Mouse (Mus musculus) mouse embryonic stem cell (cell line): ENCODE data around the gene Lrrtm4.

Source experiments
- in situ Hi-C, 2 experiments: fragments of 300-500 bp; cut with MboI; formaldehyde crosslinking; loops; 1 replicate in 1 of 2; 3 replicates in 1 of 2; pipeline ENCODE4 v1.14.3; 2019 to 2020; ENCODE audit warnings: low sequenced_read_pairs in 2 of 2, low pct_unique_long_range_greater_than_20kb in 1 of 2, mixed read lengths in 1 of 2; ENCODE audit not compliant: unreplicated experiment in 1 of 2

Lrrtm4 gene

DNA sequence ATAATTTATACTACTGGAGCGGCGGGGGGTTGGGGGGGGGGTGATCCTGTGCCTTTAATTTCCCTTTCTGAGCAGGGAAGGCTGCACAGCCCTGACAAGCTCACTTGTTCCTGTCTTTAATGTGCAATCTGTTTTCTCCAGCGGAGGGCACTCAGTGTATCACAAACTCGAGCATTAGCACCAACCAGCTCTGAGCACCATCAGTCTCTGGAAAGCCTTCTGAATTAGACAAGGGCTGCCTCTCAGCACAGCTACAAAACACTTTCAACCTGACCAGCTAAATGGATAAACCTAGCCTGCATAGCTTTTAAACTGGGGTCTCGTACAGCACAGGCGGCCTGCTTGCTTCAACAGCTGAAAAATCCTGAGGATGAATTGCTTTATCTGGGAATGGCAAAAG is at the start of gene Lrrtm4:
TSS of gene Lrrtm4 (plus strand) at position 113 of the 400 bp plus-strand sequence.
- in situ Hi-C loops = no loop called here

DNA sequence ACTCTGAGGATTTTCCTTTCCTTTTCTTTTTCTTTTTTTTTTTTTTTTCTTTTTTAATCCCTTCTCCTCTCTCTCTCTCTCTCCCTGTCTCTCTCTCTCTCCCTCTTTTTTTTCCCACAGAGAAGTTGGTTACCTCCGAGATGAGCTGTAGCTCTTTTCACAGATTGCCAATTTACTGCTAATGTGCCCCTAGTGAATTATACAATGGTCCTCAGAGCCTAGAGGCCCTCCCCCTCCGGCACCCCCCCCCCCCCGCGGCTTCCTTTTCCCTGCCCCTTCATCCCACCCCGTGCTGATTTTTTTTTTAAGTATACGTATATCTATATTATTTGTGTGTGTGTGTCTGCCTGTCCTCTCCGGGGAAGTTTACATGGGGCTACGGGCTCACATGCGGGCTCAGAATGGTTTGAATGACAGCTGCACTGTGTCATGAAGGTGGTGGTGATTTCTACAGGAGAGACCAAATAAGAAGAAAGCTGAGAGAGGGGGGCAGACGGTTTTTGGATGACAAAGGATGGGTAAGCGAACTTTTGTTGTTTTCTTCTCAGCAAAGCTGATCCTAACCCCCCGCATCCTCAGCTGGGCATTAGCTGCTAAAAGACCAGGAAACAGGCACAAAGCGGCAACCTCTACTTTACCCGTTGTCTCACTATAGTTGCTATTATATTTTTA is 648 bp downstream of the Lrrtm4 start:
- in situ Hi-C loops = no loop called here

DNA sequence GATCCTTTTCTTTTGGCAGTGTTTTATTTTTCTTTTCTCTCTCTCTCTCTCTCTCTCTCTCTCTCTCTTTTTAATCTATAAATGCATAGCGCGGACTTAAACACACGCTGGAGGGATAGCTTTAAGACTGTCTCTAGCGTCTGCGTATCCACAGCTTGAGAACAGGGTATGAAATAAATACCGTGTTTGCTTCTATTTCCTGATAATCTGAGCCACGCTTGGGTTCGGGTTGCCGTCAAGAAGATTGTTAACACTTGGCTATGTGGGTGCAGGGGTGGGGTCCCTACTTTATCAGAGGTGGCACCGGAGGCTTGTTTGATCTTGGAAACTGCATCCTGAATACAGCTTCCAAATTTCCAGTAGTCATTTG is 1.2 kb downstream of the Lrrtm4 start:
- in situ Hi-C loops = no loop called here

DNA sequence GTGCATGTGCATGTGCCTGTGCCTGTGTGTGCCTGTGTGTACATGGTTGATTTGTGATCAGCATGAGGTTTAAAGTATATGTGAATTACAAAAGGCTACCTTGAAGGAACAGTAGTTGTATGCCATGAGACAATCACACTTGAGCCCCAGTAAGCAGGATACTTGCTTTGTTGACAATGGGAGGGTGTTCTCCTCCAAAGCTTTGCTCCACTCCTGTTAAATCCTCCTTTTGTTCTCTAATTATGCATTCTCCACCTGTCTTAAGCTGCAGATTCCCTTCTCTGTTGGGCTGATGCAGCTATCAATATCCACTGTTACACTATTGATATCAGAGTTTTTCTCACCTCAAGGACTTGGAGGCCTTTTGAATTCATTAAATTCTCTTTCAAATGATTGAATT is 38.2 kb downstream of the Lrrtm4 start:
- in situ Hi-C loops = no loop called here

DNA sequence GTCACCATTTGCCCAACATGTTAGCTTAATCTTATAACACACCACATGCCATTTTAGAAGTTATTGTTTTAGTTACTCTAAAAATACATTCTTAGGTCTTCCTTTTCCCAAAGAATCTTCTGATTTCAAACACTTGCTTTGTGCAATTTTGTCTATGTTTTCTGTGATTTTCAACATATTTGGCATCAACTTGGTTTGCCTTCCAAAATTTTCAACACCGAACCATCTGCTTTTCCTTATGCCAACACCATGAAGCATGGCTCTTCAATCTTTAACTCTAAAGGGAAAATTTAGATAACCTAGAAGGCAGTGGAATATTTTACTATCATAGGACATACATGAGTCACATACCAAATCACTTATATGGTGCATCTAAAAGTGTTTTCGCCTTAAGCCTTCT is 59.3 kb downstream of the Lrrtm4 start:
- in situ Hi-C loops = no loop called here

DNA sequence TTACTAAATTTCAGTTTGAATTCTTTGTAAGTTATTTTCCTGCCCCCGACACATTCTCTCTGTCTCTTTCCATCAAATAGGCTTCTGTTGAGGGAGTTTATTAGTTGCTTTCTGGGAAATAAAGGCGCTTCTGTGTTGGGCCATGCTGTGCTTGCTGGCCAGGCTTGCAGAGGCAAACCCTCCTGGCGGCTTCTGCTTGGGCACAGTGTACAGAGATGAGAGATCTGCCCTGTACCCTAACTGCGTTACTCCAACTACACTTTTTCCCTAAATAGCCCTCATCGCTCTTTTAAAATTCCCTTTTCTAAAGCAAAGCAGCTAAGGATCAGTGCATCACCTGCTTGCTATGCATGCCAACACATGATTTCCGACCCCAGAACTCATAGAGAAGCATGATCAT is 60.6 kb downstream of the Lrrtm4 start:
- in situ Hi-C loops = no loop called here

DNA sequence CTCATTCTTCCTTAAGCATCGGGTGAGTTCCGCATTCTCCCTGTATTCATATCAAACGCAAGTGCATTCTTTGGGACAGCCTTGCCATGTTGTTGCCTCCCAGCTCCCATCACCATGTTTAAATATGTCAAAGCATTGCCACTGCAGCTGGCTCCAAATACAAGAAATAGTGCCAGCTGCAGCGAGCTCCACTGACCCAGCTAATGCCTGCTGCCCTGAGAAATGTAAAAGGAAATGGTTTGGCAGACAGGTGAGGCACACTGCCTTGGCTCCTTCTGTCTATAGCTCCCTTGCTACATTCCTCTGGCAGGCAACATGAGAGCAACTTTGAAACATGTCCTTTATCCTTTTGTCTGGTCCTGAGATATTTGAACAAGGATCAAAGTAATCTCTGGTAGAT is 76.2 kb downstream of the Lrrtm4 start:
- in situ Hi-C loops = no loop called here

DNA sequence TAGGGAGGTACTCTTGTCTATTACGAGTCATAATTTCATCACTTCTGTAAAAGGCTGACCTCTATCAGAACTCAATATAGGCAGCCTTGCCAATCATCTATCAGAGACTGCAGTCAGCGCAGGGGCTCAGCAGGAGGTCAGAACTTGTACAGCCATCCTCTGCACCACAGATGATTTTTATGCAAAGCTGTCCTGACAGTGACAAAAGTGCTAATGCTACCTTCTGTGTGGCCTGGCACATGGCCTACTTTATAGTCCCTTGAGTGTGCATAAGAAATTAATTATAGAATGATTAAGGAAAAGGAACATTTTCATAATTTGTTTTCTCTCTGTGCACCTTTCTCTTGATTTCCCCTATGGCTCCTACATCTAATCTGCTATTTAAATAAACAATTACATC is 86.7 kb downstream of the Lrrtm4 start:
- in situ Hi-C loops = no loop called here

DNA sequence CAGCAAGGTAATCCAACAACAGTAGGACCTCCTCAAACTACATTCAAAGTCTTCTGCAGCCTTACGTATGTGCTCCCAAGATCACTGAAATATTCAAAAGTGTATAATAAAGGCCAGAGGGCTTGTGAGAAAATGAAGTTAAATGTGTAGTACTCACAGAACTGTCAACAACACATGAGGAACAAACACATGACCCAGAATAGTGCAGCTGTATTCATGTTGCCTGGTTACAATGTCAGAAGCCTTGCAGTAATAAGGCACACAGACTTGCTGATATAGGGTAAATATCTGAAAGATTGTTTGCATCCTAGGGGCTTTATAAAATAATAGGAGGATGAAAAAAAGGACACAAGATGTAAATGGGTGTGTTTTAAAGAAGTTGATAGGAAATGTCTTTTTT is 87.2 kb downstream of the Lrrtm4 start:
- in situ Hi-C loops = no loop called here

DNA sequence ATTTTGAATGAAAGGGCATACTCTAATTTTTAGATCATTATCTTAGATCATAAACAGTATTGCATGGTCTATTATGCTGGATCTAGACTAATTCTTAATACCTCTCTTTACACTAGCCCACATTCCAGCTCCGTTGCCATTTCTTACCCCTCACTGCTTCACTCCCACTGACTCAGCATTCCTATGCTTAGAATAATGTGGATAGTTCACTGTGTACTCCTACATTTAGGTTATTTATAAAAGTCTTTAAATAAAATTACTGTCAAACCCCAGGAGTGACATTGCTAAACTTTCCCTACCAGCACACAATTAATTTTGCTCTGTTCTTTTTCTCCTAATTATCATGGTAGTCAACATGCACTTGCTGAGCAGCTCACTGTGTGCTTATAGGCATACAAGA is 107.7 kb downstream of the Lrrtm4 start:
- in situ Hi-C loops = no loop called here

DNA sequence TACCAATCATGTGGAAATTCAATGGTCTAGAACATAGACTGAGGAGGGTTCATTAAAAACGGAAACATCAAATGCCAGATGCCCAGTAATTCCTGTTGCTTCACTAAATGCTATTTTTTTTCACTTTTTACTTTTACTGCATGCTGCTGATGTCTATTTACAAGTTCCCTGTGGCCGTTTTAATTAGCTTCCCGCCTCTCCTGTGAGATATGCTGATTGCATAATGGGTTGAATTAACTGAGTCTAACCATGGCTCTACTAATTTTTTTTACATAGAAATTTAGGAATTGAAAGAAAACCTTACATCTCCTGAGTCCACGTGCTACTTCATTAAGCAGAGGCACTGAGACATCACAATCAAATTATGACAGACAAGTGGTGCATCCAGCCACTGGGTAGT is 143.9 kb downstream of the Lrrtm4 start:
- in situ Hi-C loops = no loop called here

DNA sequence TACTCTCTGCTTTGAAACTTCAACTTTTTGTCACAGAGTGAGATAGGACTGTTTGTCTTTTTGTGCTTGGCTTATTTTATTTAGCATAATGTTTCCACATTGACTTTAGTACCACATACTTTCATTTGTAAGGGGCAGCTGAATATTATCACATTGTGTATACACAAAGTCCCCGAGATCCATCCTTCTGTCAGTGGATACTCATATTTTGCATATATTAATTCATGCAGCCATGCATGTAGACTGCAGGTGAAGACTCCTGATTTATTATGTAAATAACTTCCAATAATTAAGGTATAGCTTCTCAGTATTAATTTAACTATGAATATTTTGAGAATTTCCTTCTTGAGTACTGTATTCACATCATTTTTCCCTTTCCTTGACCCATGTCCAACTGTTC is 163.2 kb downstream of the Lrrtm4 start:
- in situ Hi-C loops = no loop called here

DNA sequence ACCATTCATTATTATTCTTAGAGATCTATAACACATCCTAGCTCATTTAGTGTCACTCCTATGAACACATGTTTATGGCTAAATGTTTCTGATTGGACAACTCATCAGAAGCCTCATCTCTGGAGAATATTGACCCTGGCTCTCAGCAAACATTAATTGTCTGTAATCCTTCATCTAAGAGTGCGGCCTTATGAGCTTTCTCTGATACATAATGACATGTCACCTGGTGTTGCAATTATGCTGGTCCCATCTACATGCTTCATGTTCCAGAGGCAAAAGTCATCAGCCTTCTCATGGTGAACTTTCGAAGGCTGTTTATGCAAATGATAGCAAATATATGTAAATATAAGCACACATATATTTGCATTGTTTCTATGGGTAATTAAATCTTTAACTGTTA is 163.7 kb downstream of the Lrrtm4 start:
- in situ Hi-C loops = no loop called here

DNA sequence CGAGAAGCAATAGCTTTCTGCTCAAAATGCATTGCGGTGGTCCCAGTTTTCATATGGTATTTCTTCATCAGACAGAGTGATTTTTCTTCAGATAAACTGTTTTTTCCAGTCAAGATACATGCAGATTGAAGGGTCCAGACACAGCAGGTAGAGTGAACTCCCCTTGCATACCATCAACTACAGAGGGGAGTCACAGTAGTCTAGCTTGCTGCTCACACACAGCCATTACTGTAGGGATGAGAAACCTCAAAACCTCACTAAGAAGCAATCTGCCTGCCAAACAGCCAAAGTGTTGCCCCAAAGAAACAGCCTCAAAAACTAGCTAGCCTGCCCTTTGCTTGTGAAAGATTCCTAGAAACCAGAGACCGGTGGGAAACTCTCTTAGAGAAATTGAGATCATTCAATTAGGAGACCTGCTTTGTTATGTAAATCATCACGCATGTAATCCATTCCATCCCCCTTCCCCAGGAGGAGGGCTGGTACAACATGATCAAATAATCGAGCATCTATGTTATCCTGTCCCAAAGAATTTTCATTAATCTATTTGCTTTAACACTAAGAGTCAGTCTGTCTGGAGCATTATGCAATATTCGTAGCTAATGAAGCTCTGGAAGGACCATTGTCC is 166.9 kb downstream of the Lrrtm4 start:
- in situ Hi-C loops = no loop called here

DNA sequence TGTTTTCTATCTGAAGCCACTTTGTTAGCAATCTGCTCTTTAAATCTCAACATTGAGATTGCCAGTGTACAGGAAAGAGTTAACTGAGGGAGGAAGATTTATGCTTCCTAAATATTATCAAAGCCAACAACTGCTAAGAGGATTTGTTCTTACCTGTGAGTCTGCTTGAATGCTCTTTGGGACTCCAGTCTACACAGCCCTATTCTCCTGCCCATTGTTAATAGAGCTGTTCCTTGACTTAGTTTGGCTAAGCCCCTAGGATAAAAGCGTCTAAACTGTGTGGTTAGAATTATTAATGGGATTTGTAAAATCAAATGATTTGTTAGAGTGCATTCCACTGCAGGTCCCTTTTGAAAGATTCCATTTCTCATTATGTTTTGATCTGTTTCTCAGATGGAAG is 168.1 kb downstream of the Lrrtm4 start:
- in situ Hi-C loops = no loop called here

DNA sequence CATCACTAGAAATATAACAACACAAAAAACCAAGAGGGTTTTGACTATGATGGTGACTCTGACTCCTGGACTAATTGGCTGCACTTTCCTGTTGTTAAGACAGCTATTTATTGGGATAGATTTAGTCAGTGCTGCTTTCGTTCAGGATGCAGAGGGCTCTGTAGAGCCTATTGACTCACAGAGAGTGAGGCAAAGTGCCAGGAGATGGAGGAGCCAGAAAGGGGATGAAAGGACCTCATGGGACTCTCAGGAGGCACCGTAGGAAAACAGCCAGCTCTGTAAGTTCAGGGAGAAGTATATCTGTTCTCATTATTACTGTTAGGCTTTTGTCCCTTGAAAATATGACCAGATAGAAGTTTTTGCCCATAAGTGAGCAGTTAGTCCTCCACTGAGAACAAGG is 190.8 kb downstream of the Lrrtm4 start:
- in situ Hi-C loops = no loop called here

DNA sequence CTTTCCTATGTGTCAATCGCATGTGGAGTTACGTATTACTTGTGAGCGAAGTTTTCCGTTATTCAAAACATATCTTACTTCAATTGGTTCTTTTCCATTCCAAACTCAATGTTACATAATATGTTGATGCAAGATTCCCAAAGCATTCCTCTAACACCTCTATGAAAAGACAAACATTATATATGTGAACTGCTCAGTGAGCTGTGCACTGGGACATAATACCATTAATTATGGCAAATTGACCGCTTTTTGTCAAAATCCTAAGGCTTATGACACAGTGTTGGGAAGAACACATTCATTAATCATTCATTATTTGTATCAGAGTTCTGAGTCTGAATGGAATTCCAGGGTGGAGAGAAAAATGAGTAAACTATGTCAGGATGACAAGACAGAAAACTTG is 191.6 kb downstream of the Lrrtm4 start:
- in situ Hi-C loops = no loop called here

DNA sequence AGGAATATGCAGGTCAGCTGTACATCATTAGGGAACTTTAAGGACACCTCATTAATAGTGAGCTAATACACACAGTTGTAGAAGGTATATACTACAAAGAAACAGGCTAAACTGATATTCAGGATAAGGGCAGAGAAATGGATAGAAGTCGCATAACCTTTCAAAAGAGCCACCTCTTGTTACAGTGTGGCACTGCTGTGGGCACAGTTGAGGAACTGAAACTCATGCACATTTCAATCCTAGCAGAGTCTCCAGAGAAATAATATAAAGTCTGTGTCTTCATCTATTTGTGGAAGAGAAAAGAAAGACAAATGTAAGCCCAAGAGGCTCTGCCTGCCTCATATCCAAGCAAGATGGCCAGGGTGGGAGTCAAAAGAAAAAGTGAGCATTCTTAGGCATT is 242.9 kb downstream of the Lrrtm4 start:
- in situ Hi-C loops = no loop called here

DNA sequence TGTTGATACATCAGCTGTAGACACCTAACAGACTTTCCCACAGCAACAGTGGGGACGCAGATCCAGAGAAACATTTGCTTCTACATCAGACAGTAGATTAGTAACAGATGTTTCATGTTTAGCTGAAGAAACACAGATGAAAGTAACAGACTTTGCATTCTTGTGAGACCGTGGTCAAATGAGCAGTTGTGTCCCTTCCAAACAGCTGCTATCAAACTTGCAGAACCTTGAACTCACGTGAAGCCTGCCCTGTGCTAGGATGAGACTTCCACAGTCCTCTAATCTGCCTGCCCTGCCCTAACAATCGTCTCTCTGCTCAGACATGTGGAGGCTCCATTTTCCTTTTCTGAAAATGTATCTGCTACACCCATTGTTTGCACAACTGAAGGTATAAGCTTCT is 245.3 kb downstream of the Lrrtm4 start:
- in situ Hi-C loops = no loop called here

DNA sequence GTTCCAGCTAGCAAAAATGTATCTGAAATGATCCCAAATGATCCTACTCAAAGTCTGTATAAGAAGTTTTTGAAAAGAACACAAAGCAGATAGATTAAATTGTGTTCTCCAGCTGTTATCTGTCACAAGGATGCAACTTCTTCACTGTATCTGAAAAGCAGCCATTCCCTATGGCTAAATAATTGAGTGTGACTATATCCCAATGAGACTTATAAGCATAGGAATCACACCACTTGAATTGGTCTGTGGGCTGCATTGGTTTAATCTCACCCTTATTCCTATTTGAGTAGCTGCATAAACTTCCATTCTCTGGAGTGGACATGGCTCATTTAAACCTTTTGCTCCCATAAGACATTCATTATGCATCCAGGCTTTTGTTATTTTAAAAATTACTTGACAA is 245.9 kb downstream of the Lrrtm4 start:
- in situ Hi-C loops = no loop called here

DNA sequence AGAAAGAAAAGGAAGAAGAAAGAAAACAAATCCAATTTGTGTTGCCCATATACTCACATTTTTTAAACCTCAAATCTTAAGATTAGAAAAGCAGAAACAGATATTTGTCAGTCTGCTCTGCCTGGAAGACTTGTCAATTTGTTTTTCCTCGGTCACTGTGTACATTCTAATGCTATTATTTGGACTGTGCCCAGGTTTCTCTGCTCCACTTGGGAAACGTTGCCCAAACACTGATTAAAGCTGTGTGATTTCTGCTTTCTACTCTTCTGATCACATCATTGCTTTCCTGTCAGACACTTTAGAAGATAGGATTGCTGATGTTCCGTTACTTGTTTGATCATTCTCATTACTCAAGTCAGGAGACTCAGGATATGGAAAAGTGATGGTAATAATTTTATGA is 247.1 kb downstream of the Lrrtm4 start:
- in situ Hi-C loops = no loop called here
